Mouse (Mus musculus) myocyte (in vitro differentiated cells): ENCODE data around the gene Nfkbia. TPM values are rescaled to one million over a fixed set of nuclear protein-coding genes. Genes with fewer than 3 reads are reported as not detected.
A peak's percentile ranks its signal among the peaks of the same experiment; 100 is the strongest.

Source experiments
- H3K27me3 ChIP-seq: one replicate; pipeline ENCODE4 v1.6.1; 2011; ENCODE audit not compliant: control insufficient read depth, insufficient read depth, insufficient read length
- H3K36me3 ChIP-seq: one replicate; pipeline ENCODE4 v1.6.1; 2011; ENCODE audit not compliant: control insufficient read depth, insufficient read depth
- H3K4me2 ChIP-seq: one replicate; pipeline ENCODE4 v1.6.1; 2011; ENCODE audit warnings: low read depth, control low read depth
- H3K4me3 ChIP-seq: one replicate; pipeline ENCODE4 v1.5.1; 2011; ENCODE audit warnings: mild to moderate bottlenecking, control low read depth, moderate library complexity
- H3K79me2 ChIP-seq: one replicate; pipeline ENCODE4 v1.6.1; 2011; ENCODE audit not compliant: control insufficient read depth, insufficient read depth
- H3ac ChIP-seq: one replicate; pipeline ENCODE4 v1.6.1; 2011; ENCODE audit not compliant: control insufficient read depth, insufficient read length
- CEBPB ChIP-seq: IDR thresholded peaks from 2 replicates; pipeline ENCODE4 v1.6.1; 2011; ENCODE audit warnings: mild to moderate bottlenecking, moderate library complexity; ENCODE audit not compliant: poor library complexity, insufficient read depth, severe bottlenecking
- E2F4 ChIP-seq: IDR thresholded peaks from one replicate; pipeline ENCODE4 v1.6.1; 2011; ENCODE audit warnings: mild to moderate bottlenecking, control low read depth, moderate library complexity; ENCODE audit not compliant: insufficient read depth
- MAX ChIP-seq: IDR thresholded peaks from one replicate; pipeline ENCODE4 v1.6.1; 2011; ENCODE audit warnings: low read depth, mild to moderate bottlenecking, control low read depth
- MYOD1 ChIP-seq, 3 experiments: IDR thresholded peaks; one replicate each; pipeline ENCODE4 v1.6.1; 2011; ENCODE audit warnings: control low read depth in 2 of 3, low read depth in 2 of 3, mild to moderate bottlenecking in 2 of 3, moderate library complexity in 1 of 3; ENCODE audit not compliant: insufficient read length in 2 of 3, control insufficient read depth in 1 of 3
- MYOG ChIP-seq, 3 experiments: IDR thresholded peaks; one replicate each; pipeline ENCODE4 v1.6.1; 2011; ENCODE audit warnings: control low read depth in 2 of 3, low read depth in 2 of 3, mild to moderate bottlenecking in 2 of 3; ENCODE audit not compliant: insufficient read length in 2 of 3, control insufficient read depth in 1 of 3, insufficient read depth in 1 of 3
- POLR2A ChIP-seq: IDR thresholded peaks from one replicate; pipeline ENCODE4 v1.6.1; 2011; ENCODE audit warnings: low read depth, mild to moderate bottlenecking, control low read depth, moderate library complexity; ENCODE audit not compliant: insufficient read length
- POLR2AphosphoS2 ChIP-seq: IDR thresholded peaks from one replicate; pipeline ENCODE4 v1.6.1; 2011; ENCODE audit warnings: low read depth, control low read depth; ENCODE audit not compliant: insufficient read length
- REST ChIP-seq: IDR thresholded peaks from one replicate; pipeline ENCODE4 v1.6.1; 2011; ENCODE audit warnings: mild to moderate bottlenecking, control low read depth, moderate library complexity; ENCODE audit not compliant: insufficient read depth, insufficient read length
- SRF ChIP-seq: IDR thresholded peaks from one replicate; pipeline ENCODE4 v1.6.1; 2011; ENCODE audit warnings: low read depth; ENCODE audit not compliant: control insufficient read depth, insufficient read length
- TCF12 ChIP-seq: IDR thresholded peaks from one replicate; pipeline ENCODE4 v1.6.1; 2011; ENCODE audit warnings: mild to moderate bottlenecking, control low read depth; ENCODE audit not compliant: poor library complexity, insufficient read depth, severe bottlenecking
- TCF3 ChIP-seq: IDR thresholded peaks from one replicate; pipeline ENCODE4 v1.6.1; 2011; ENCODE audit warnings: low read depth, control low read depth; ENCODE audit not compliant: insufficient read length
- USF1 ChIP-seq: IDR thresholded peaks from one replicate; pipeline ENCODE4 v1.6.1; 2011; ENCODE audit warnings: low read depth, mild to moderate bottlenecking, control low read depth, moderate library complexity
- polyA plus RNA-seq: library from polyadenylated mRNA; unstranded; fragments of >200 nt; fragmentation: generic; extraction: Trizol; gene quantifications from one replicate; pipeline ENCODE4 v1.2.1, GENCODE M21; 2012; ENCODE audit warnings: missing spikeins

The Nfkbia gene
- polyA plus RNA-seq, 1 experiment: 18.0 TPM

DNA sequence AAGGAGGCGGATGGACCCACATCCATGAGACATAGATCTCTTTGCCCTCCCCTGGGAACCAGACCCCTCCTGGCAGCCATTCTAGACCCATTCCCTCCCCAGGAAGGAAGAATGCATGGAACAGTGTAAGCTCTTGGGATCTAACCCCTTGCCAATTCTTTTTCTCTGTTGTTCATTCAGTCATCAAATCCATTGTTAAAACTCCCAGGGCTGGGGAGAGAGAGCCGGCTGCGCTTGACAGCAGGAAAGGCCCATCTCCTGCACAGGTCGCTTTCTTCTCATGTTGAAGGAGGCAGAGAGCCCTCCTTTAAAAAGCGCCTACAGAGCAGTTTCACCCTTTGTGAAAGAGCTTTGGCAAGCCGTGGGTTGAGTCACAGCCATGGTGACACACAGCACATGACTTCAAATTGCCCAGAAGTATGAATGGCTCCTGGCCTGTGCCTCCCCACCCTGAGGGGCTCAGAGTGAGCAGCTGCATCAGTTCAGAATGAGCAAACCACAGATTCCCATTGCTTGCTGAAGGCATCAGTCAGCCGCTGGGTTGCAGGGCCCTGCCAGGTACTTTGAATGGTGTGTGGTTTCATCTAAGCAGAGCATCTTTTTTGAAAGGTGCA, 26.3 kb downstream of the Nfkbia start:
- peak overlapping the region; percentile 30 for H3K4me3 ChIP-seq
- no peaks in the 10 kb centered on the region for H3K79me2 ChIP-seq
- H3K36me3 ChIP-seq: no peaks in the 10 kb centered on the region
- H3K27me3 ChIP-seq: no peaks in the 10 kb centered on the region
- TF ChIP-seq MYOG (IDR thresholded peaks at IDR 0.05; ENCODE audit: control insufficient read depth in 1 of 3, insufficient read depth in 1 of 3, insufficient read length in 2 of 3, low read depth in 2 of 3) (peak in 2 of 3 experiments; percentile 49 to 88), E2F4 (no peak), USF1 (peak; percentile 63), TCF12 (no peak), SRF (no peak), MAX (no peak), REST (no peak), CEBPB (peak; percentile 13; the same call in 1 of the 2 replicates), TCF3 (no peak), POLR2AphosphoS2 (no peak), MYOD1 (IDR thresholded peaks at IDR 0.05; ENCODE audit: control insufficient read depth in 1 of 3, insufficient read length in 2 of 3, low read depth in 2 of 3) (peak in 2 of 3 experiments; percentile 75 to 87)
- H3K4me2 ChIP-seq: peak overlapping the region; percentile 100
- no peak overlapping the region for H3ac ChIP-seq

DNA sequence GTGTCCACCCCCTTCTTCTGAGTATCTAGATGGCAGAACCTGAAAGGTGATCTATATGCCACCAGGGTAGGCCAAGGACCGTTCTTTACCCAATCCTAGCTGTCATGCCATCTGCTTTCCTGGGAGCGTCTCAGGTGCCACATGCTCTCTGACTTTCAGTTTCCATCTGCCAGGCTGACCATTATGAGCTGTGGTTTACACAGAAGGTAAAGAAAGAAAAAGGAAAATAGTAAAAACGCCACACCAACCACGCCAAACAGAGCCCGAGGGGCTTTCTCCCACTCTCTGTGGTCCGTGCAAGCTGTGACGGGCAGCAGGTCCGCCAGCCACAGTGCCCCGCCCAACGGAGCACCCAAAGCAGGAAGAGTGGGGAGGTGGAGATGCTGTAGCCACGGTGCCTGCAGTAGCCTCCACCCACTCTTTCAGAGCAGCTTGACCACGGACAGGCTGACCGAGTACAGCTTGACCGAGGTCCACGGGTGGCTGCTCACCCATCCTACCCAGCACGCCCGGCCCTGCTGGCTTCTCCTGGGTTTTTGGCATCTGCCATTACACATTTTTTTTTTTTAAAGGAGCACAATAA, 27.0 kb downstream of the Nfkbia start:
- TF ChIP-seq MYOG (IDR thresholded peaks at IDR 0.05; ENCODE audit: control insufficient read depth in 1 of 3, insufficient read depth in 1 of 3, insufficient read length in 2 of 3, low read depth in 2 of 3): peak in 2 of 3 experiments; percentile 3 to 40
- peak; percentile 50 for TF ChIP-seq POLR2A
- TF ChIP-seq POLR2AphosphoS2: peak; percentile 14
- no peak for TF ChIP-seq TCF3
- TF ChIP-seq SRF: no peak
- TF ChIP-seq MYOD1 (IDR thresholded peaks at IDR 0.05; ENCODE audit: control insufficient read depth in 1 of 3, insufficient read length in 2 of 3, low read depth in 2 of 3): peak in 1 of 3 experiments; percentile 23
- TF ChIP-seq USF1: no peak
- no peak for TF ChIP-seq E2F4
- no peak for TF ChIP-seq TCF12
- TF ChIP-seq MAX: no peak
- no peak for TF ChIP-seq REST
- no peak for TF ChIP-seq CEBPB
- H3K4me3 ChIP-seq: peak overlapping the region; percentile 30

DNA sequence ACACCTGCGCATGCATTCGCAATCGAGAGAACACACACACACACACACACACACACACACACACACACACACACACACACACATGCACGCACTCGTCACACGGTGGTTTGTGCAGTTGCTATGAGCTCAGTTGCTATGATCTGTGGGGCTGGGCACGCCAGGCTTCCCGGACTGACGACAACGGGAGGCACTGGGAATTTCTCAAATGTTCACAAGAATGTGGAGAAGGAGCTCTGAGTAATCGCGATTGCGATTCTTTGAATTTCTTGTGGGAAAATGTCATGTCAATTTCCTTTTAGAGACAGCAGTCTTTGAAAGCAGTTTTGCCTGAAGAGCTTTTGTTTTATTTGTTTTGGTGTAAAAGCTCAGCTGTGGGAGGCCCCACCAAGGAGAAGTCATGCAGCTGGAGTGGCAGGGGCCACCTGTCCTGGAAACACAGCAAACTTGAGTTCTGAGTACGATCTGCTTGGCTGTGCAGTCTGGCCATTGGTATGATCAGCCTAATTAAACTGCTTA, 27.5 kb downstream of the Nfkbia start:
- no peaks in the 10 kb centered on the region for H3K79me2 ChIP-seq
- peak in 2 of 3 experiments; percentile 78 to 91 for TF ChIP-seq MYOG (IDR thresholded peaks at IDR 0.05; ENCODE audit: control insufficient read depth in 1 of 3, insufficient read depth in 1 of 3, insufficient read length in 2 of 3, low read depth in 2 of 3)
- TF ChIP-seq MAX: no peak
- TF ChIP-seq TCF12: peak; percentile 42
- TF ChIP-seq MYOD1 (IDR thresholded peaks at IDR 0.05; ENCODE audit: control insufficient read depth in 1 of 3, insufficient read length in 2 of 3, low read depth in 2 of 3): peak; percentile 43 to 73 (median 60)
- peak; percentile 10 for TF ChIP-seq POLR2A
- no peaks in the 10 kb centered on the region for H3K27me3 ChIP-seq
- peak overlapping the region; percentile 30 for H3K4me3 ChIP-seq
- H3K4me2 ChIP-seq: peak overlapping the region; percentile 100
- H3ac ChIP-seq: no peak overlapping the region
- no peaks in the 10 kb centered on the region for H3K36me3 ChIP-seq

More for the DNA sequence above, 27.0 kb downstream of the Nfkbia start:
- H3K27me3 ChIP-seq: no peaks in the 10 kb centered on the region
- no peak overlapping the region for H3ac ChIP-seq
- H3K4me2 ChIP-seq: peak overlapping the region; percentile 100
- no peaks in the 10 kb centered on the region for H3K36me3 ChIP-seq
- no peaks in the 10 kb centered on the region for H3K79me2 ChIP-seq

DNA sequence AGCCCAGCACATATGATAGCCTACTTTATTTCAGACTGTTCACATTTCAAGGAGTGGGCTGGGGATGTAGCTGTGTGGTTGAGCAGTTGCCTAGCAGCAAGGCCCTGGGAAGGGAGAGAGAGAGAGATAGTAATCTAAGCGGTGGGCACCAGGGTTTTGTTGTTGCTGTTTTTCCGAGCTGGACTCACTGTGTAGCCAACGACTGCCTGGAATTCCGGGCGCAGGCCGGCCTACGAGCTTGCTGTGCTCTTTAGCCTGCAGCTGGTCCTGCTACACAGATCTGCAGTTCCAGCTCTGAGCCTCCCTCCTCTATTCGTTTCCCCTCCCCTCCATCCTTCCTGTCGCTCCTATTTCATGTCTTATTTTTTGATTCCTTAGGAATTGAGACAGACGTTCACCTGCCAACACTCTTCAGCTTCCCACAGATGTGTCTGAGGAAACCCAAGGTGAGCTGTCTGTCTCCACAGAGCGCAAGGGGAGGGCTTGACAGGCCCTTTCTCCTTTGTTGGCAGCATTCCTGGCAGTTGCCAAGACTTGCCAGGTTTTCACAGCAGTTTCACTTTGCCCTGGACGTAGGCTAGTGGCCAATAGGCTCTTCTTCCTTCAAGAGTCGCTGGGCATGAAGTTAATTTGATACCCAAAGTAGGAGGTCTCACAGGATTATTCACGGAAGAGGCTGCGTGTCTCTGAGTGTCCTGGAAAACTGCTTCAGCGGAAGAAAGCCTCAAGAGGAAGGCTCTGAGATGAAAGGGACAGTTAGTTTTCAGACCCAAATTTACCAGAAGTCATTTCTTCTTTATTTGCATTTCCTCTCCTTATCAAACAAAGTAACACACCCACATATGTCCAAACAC, 28.2 kb downstream of the Nfkbia start:
- H3ac ChIP-seq: no peak overlapping the region
- TF ChIP-seq TCF12 (no peak), REST (no peak), POLR2AphosphoS2 (no peak), TCF3 (no peak), POLR2A (peak; percentile 11), SRF (no peak), MYOD1 (IDR thresholded peaks at IDR 0.05; ENCODE audit: control insufficient read depth in 1 of 3, insufficient read length in 2 of 3, low read depth in 2 of 3) (peak in 2 of 3 experiments; percentile 24 to 43), MYOG (IDR thresholded peaks at IDR 0.05; ENCODE audit: control insufficient read depth in 1 of 3, insufficient read depth in 1 of 3, insufficient read length in 2 of 3, low read depth in 2 of 3) (peak in 2 of 3 experiments; percentile 0 to 65), E2F4 (no peak), CEBPB (no peak), USF1 (no peak), MAX (no peak)
- no peaks in the 10 kb centered on the region for H3K79me2 ChIP-seq
- H3K4me2 ChIP-seq: peak overlapping the region; percentile 100
- no peaks in the 10 kb centered on the region for H3K36me3 ChIP-seq
- H3K27me3 ChIP-seq: no peaks in the 10 kb centered on the region
- H3K4me3 ChIP-seq: peak overlapping the region; percentile 30
